Mouse (Mus musculus) spleen, adult 2 months (tissue): ENCODE results near the gene Spns2. TPM values are rescaled to one million over a fixed set of nuclear protein-coding genes. Genes with fewer than 3 reads are reported as not detected.
A peak's percentile ranks its signal among the peaks of the same experiment; 100 is the strongest.

ENCODE experiments used
- DNase-seq, 2 experiments: peaks; one replicate each; pipeline versions ENCODE4 v3.0.0 to v3.0.0-alpha.2; 2012 to 2021; ENCODE audit warnings: low spot score in 2 of 2, low read depth in 1 of 2
- H3K27ac ChIP-seq: fragments of 200-500 bp; 2 replicates; pipeline ENCODE4 v1.5.1; 2012; ENCODE audit warnings: low read length, inconsistent platforms; ENCODE audit not compliant: insufficient read depth
- H3K27me3 ChIP-seq: fragments of 200-500 bp; 2 replicates; pipeline ENCODE4 v1.6.1; 2012; ENCODE audit warnings: mild to moderate bottlenecking, moderate library complexity, low read length, inconsistent platforms; ENCODE audit not compliant: control insufficient read depth, insufficient read depth
- H3K36me3 ChIP-seq: fragments of 200-500 bp; 2 replicates; pipeline ENCODE4 v1.6.1; 2012; ENCODE audit warnings: mild to moderate bottlenecking, low read length, inconsistent platforms; ENCODE audit not compliant: control insufficient read depth, insufficient read depth
- H3K4me1 ChIP-seq: fragments of 200-500 bp; 2 replicates; pipeline ENCODE4 v1.6.1; 2011; ENCODE audit warnings: inconsistent platforms; ENCODE audit not compliant: control insufficient read depth, insufficient read depth, insufficient read length
- H3K4me3 ChIP-seq: fragments of 200-500 bp; 2 replicates; pipeline ENCODE4 v1.5.1; 2011; ENCODE audit warnings: mild to moderate bottlenecking, inconsistent platforms; ENCODE audit not compliant: insufficient read depth, insufficient read length; ENCODE audit errors: extremely low read depth
- CTCF ChIP-seq: fragments of 200-500 bp; IDR thresholded peaks from 2 replicates; pipeline ENCODE4 v1.5.1; 2011; ENCODE audit warnings: mild to moderate bottlenecking, inconsistent platforms; ENCODE audit not compliant: insufficient read depth, insufficient read length, insufficient replicate concordance; ENCODE audit errors: extremely low read depth
- POLR2A ChIP-seq: fragments of 200-500 bp; IDR thresholded peaks from 2 replicates; pipeline ENCODE4 v1.6.1; 2011; ENCODE audit warnings: low read depth, low read length, inconsistent platforms
- WGBS: fragments of 180-500 bp; shearing (Covaris S2); methylation state at CpG from one replicate; pipeline ENCODE4 v1.1.7; 2018; 5-methylcytosine and 5-hydroxymethylcytosine counted together
- polyA plus RNA-seq: library from polyadenylated mRNA; depleted of rRNA; stranded (reverse); fragments of >200 nt; gene quantifications from 2 replicates; pipeline ENCODE4 v1.2.3, GENCODE M21; 2012

Gene Spns2
- polyA plus RNA-seq, 1 experiment = 43.4 TPM

DNA sequence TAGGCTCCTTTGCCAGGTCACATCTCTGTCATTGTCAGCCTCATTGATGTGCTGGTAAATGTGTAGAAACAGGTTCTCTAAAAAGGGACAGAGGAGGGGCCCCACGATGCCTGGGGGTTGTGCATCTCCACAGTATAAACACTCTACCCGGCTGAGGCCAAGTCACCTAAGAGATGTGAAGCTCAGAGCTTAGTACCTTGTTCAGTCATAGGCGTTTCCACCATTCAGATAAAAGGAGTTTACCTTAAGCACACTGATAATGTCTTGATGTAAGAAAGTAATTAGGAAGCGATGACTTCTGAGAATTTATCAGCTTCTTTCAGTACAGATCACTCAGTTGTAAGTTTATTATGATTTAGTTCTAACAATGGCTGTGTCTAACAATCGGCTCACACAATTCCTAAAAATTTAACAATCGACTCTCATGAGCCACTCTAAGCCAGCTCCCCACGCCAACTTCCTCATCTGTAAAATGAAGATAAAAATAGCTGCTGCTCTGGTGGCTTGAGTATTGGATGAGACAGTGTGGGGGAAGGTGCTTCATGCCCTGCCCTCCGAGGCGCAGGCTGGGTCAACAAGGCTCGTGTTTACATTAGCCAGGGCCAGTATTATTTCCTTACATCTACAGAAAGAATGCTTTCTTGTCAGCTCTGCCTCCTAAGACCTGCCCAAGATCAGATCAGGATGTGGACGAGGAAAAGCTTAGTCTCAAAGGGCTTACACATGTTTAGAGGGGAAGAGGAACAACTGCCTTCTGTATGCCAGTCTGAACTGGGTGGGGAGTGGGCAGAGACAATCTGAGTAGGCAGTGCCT, 22.8 kb downstream of the Spns2 start:
- TF ChIP-seq CTCF (no peak), POLR2A (no peak; the same call in 1 of the 2 replicates)
- H3K4me1 ChIP-seq = peaks cover 56% of the 10 kb centered on the region
- no peaks in the 10 kb centered on the region for H3K36me3 ChIP-seq
- H3K27ac ChIP-seq = peak overlapping the region; percentile 98
- WGBS = 4% methylated on average over 11 of the region's 11 CpGs
- peak overlapping the region; percentile 34; the same call in 1 of the 2 replicates for H3K4me3 ChIP-seq
- DNase-seq = peak in 1 of 2 experiments; percentile 40
- H3K27me3 ChIP-seq = no peaks in the 10 kb centered on the region

DNA sequence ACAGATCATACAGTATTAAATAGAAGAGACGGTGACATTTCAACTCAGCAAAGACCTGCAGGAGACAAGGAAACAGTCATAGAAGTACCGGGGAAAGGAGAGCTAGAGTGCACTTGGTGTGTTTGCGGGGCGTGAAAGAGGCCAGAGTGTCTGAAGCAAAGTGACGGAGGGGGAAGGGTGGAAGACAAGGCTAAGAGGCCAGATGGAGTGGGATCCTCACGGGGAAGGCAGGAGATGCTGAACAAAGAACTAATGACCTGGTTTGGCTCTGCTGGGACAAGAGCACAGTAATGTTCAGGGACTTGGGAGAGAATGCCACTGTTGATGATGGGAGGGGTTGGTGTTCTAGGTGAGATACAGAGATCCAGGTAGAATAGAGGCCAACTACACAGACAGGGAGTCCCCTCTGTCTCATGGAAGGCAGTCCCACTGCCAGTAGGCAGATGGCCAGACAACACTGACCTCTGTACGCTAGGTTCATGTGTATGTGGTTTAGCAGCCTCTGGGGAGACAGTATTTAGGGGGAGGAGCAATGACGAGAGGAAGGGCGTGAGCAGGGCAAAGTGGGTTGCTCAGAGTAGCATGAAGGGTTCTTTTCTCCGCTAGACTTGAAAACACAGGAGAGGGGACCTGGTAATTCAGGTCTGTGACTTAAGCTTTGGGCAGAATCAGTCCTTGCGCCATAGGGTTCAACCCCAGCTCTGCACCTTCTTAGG, 23.6 kb downstream of the Spns2 start:
- 50% methylated on average over 11 of the region's 11 CpGs for WGBS
- DNase-seq = peak; percentile 46 to 71
- TF ChIP-seq POLR2A (peak; percentile 42), CTCF (no peak)
- peak overlapping the region; percentile 34; the same call in 1 of the 2 replicates for H3K4me3 ChIP-seq
- peaks cover 62% of the 10 kb centered on the region for H3K4me1 ChIP-seq
- no peaks in the 10 kb centered on the region for H3K36me3 ChIP-seq
- no peaks in the 10 kb centered on the region for H3K27me3 ChIP-seq
- H3K27ac ChIP-seq = peak overlapping the region; percentile 98

DNA sequence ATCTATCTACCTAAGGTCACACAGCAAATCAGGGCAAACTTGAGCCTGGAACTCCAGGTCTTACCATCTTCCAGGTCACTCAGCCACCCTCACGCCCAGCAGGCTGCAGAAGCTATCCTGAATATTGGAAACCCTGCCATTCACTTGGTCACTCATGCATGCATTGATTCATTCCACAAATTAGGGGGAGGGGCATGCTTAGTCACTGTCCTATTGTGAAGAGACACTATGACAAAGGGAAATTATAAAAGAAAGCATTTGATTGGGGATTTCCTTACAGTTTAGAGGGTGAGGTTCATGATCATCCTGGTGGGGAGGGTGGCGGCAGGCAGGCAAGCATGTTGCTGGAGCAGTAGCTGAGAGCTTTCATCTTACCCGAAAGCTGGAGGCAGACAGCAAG, 24.9 kb downstream of the Spns2 start:
- Histone ChIP-seq H3K27me3 (no peaks in the 10 kb centered on the region), H3K27ac (no peak overlapping the region), H3K4me1 (peaks cover 54% of the 10 kb centered on the region), H3K36me3 (no peaks in the 10 kb centered on the region), H3K4me3 (no peak overlapping the region)
- no peak for TF ChIP-seq POLR2A
- no peak for DNase-seq
- WGBS = 83% methylated on average over 3 of the region's 3 CpGs

DNA sequence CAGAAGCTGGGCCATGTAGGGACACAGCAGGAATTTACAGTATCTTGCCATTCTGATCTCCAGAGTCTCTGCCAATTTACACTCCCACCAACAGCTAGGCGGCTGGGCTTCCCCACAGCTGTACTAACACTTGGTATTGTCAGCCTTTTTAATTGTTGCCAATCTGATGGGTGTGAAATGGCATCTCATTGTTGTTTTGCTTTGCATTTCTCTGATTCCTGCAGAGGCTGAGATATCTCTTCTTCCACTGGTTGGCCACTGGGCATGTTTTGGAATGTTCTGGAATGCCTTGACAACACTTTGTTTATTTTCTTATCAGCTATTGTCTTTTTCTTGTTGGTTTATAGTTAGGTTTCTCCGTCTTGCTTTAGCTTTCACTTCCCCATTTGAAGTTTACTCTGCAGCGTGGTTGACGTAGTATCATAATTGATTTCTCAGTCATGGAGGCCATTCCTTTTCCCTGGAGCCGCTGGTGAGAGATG, 28.2 kb downstream of the Spns2 start:
- WGBS = 25% methylated on average over 5 of the region's 5 CpGs
- H3K27ac ChIP-seq = peak overlapping the region; percentile 80

DNA sequence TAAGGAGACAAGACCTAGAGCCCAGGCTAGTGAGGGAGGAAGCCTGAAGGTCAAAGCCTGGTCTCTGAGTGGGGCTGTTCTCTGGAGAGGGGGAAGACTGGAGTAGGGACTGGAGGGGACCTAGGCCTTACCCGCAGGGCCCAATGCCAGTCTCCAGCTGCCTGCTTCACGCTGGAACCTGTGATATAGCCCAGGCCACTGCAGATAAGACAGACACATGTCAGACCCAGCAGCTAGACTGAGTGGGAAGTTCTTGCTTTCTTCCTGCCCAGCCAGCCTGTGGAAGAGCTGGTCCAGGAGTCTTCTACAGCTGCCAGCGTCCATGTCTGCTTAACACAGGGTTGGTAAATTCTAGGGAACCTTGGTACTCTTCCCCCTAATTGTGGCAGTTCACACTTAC, 31.2 kb downstream of the Spns2 start:
- H3K27me3 ChIP-seq = no peaks in the 10 kb centered on the region
- H3K4me3 ChIP-seq = no peak overlapping the region
- peaks cover 2% of the 10 kb centered on the region; the same call in 1 of the 2 replicates for H3K36me3 ChIP-seq
- no peak for DNase-seq
- TF ChIP-seq CTCF (no peak), POLR2A (no peak)
- peak overlapping the region; percentile 1; the same call in 1 of the 2 replicates for H3K27ac ChIP-seq
- WGBS = 72% methylated on average over 3 of the region's 3 CpGs
- peaks cover 16% of the 10 kb centered on the region for H3K4me1 ChIP-seq

More for the DNA sequence above, 28.2 kb downstream of the Spns2 start:
- Histone ChIP-seq H3K27me3 (no peaks in the 10 kb centered on the region), H3K36me3 (peaks cover 2% of the 10 kb centered on the region; the same call in 1 of the 2 replicates), H3K4me1 (peaks cover 29% of the 10 kb centered on the region), H3K4me3 (no peak overlapping the region)
- DNase-seq = peak; percentile 28 to 35
- no peak for TF ChIP-seq CTCF
- no peak for TF ChIP-seq POLR2A

DNA sequence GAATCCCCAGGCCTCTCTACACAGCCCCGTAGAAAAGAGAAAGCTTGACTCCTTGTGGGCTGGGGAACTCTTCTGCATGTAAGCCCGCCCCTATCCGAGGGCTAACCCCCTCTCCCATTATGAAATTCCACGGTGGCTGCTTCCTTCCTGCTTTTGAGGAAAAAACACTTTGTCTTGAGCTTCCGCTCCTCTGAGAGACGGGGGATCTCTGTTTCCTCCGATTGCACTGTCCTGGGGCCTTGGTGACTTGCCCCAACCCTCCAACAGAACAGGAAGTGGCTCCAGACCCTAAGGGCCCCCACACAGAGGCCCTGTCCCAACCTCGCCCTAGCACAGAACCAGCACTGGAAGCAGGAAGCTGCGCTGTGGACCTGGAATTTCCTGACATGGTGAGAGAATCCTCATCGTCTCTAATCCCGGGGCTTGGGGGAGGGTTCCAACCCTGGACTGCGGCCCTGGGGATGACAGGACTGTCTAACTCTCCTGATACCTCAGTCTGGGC, 31.7 kb downstream of the Spns2 start:
- Histone ChIP-seq H3K27ac (peak overlapping the region; percentile 9; the same call in 1 of the 2 replicates), H3K4me3 (no peak overlapping the region), H3K36me3 (peaks cover 3% of the 10 kb centered on the region; the same call in 1 of the 2 replicates), H3K4me1 (peaks cover 16% of the 10 kb centered on the region), H3K27me3 (no peaks in the 10 kb centered on the region)
- TF ChIP-seq POLR2A (no peak), CTCF (no peak)
- 70% methylated on average over 12 of the region's 12 CpGs for WGBS
- no peak for DNase-seq

DNA sequence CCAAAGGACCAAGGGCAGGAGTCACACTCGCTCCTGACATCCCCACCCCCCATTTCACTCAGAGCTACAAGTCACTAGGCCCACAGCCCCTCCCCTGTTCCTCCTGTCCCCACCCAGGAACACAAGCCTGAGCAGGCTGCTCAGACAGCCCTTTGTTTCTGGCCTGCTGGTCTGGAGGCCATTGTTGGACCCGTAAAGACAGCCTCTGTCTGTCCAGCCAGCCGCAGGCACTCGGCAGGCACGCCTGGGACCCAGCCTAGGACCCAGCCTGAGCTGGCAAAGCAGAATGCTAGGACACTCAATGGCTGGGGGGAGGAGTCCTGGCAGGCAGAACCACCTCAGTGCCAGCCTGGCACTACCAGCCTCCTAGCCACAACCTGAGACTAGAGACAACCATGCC, 34.0 kb downstream of the Spns2 start:
- DNase-seq = no peak
- Histone ChIP-seq H3K27me3 (no peaks in the 10 kb centered on the region), H3K36me3 (peaks cover 19% of the 10 kb centered on the region), H3K4me1 (no peaks in the 10 kb centered on the region), H3K27ac (no peak overlapping the region), H3K4me3 (no peak overlapping the region)
- no peak for TF ChIP-seq POLR2A
- 92% methylated on average over 5 of the region's 5 CpGs for WGBS
